In the genomic region with DNA sequence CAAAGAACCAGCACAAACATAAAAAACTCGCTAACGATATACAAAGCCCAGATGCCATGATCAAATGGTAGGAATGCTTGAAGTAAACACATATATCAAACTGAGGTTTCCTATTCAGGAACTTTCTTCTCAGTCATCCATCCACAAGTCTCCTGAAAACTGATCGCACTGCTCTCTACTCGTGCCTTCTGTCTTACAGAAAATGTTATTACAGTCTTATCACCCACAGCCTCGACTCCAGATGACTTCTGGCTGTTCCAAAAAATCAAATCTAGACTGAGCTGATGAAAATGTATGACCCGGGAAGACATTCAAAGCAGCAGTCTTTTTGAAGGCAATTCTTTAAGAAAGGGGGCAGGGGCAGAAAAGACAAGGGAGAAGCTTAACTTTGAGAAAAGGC, we compare ENCODE assay signal across 26 mouse cellular contexts.
"Had no signal": no experiment of that assay in that cellular context is flagged by ENCODE, and none has a peak within 500 bp of the region (broad histone marks: within the 10 kb centered on the region; RNA-seq: fewer than 3 reads in every experiment).

No protein-coding gene starts in this region.

- H3K27me3 ChIP-seq: heart, embryonic 12.5 days; heart, embryonic 15.5 days; hindbrain, embryonic 12.5 days; intestine, embryonic 15.5 days; limb, embryonic 13.5 days; limb, embryonic 15.5 days; liver, embryonic 12.5 days had no signal

- H3K9ac ChIP-seq: heart, embryonic 12.5 days; heart, embryonic 15.5 days; hindbrain, embryonic 12.5 days; hindbrain, embryonic 14.5 days; intestine, embryonic 15.5 days; limb, embryonic 13.5 days; limb, embryonic 15.5 days; liver, embryonic 12.5 days; liver, embryonic 14.5 days had no signal

- H3K36me3 ChIP-seq: heart, embryonic 12.5 days; heart, embryonic 15.5 days; hindbrain, embryonic 10.5 days; hindbrain, embryonic 12.5 days; intestine, embryonic 15.5 days; limb, embryonic 13.5 days; limb, embryonic 15.5 days; liver, embryonic 12.5 days had no signal

- H3K4me1 ChIP-seq: hindbrain, embryonic 12.5 days; intestine, embryonic 15.5 days; limb, embryonic 15.5 days had no signal

- H3K9me3 ChIP-seq: heart, embryonic 12.5 days; heart, embryonic 15.5 days; hindbrain, embryonic 10.5 days; hindbrain, embryonic 12.5 days; intestine, embryonic 15.5 days; limb, embryonic 13.5 days; limb, embryonic 15.5 days; liver, embryonic 12.5 days had no signal

- H3K27ac ChIP-seq: gastrocnemius, adult 2 months; heart, adult 2 months; heart, embryonic 15.5 days; hindbrain, embryonic 10.5 days; hindbrain, embryonic 12.5 days; hindbrain, embryonic 14.5 days; intestine, embryonic 15.5 days; limb, embryonic 13.5 days; limb, embryonic 15.5 days; liver, embryonic 12.5 days; liver, embryonic 14.5 days had no signal

- DNase-seq: gastrocnemius, adult 2 months; gastrocnemius, postnatal 10 days; gastrocnemius, postnatal 25 days; heart, adult 2 months; heart, postnatal 14 days; heart, postnatal 4 days; kidney, adult 11 months; kidney, adult 2 months; kidney, adult 9 months; kidney, postnatal 10 days; kidney, postnatal 25 days; layer of hippocampus, adult 9-11 months; layer of hippocampus, postnatal 36 days; left cerebral cortex, postnatal 4 days had no signal

- ATAC-seq: hindbrain, embryonic 16.5 days; inflammation-experienced regulatory T-cells, adult 6 months; intestine, embryonic 15.5 days; liver, embryonic 12.5 days had no signal

- H3K4me2 ChIP-seq: heart, embryonic 12.5 days; heart, embryonic 15.5 days; hindbrain, embryonic 12.5 days; hindbrain, embryonic 14.5 days; intestine, embryonic 15.5 days; limb, embryonic 13.5 days; limb, embryonic 15.5 days; liver, embryonic 12.5 days had no signal

- H3K4me3 ChIP-seq: gastrocnemius, adult 2 months; heart, adult 2 months; heart, embryonic 12.5 days; heart, embryonic 15.5 days; hindbrain, embryonic 10.5 days; hindbrain, embryonic 12.5 days; intestine, embryonic 15.5 days; limb, embryonic 13.5 days; limb, embryonic 15.5 days; liver, embryonic 12.5 days had no signal
